Comparison of ENCODE assay signal across 23 mouse cellular contexts in the genomic region with DNA sequence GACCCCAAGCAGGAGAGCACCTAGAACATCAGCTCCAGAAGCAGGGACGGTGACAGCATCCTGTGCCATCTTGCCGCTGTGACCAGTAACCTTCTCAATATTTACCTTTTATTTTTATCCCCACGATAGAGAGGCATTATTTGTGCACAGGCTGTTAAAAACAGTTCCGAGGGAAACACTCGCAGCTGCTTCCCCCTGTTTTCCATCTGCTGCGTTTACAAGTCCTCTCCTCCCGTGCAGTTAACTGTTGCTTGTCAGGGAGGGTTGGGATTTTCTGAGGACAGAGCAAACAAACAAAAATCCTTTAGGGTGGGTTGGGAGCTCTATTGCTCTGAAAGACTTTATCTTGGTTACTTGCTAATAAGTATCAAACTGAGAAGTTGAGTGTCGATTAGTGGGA.
DNase-seq lines count a peak whose midpoint lies in the region; ATAC-seq and TF ChIP-seq lines count a peak whose summit lies in the region.
"Had no signal": no experiment of that assay in that cellular context is flagged by ENCODE, and none has a peak within 500 bp of the region (broad histone marks: within the 10 kb centered on the region; RNA-seq: fewer than 3 reads in every experiment).

No protein-coding gene starts in this region.

- H3K4me2 ChIP-seq in embryonic facial prominence, embryonic 14.5 days (ENCODE audit: low read depth, low read length): no peak overlapping the region
- H3K4me2 ChIP-seq in limb, embryonic 11.5 days (ENCODE audit: low read depth, severe bottlenecking): peak overlapping the region; percentile 10; the same call in 1 of the 2 replicates
- H3K4me2 ChIP-seq in limb, embryonic 13.5 days (replicated peaks): peak overlapping the region; percentile 40
- H3K4me2 ChIP-seq: embryonic facial prominence, embryonic 12.5 days; hindbrain, embryonic 14.5 days; liver, embryonic 11.5 days; lung, embryonic 14.5 days; midbrain, embryonic 15.5 days had no signal

- peaks cover 5% of the 10 kb centered on the region; the same call in 1 of the 2 replicates for H3K4me1 ChIP-seq in embryonic facial prominence, embryonic 14.5 days (ENCODE audit: control insufficient read depth, insufficient read depth, low read length)
- peaks cover 9% of the 10 kb centered on the region for H3K4me1 ChIP-seq in embryonic facial prominence, embryonic 10.5 days
- 0 out of 2 replicates have a peak, but pooled peaks cover 5% of the 10 kb centered on the region for H3K4me1 ChIP-seq in limb, embryonic 11.5 days (ENCODE audit: control insufficient read depth, insufficient read depth, low read length)
- H3K4me1 ChIP-seq in limb, embryonic 10.5 days: peaks cover 13% of the 10 kb centered on the region
- H3K4me1 ChIP-seq in limb, embryonic 13.5 days: peaks cover 14% of the 10 kb centered on the region
- H3K4me1 ChIP-seq: embryonic facial prominence, embryonic 12.5 days; heart, embryonic 10.5 days had no signal

- ATAC-seq in embryonic facial prominence, embryonic 14.5 days (ENCODE audit: low read depth): no peak
- ATAC-seq in limb, embryonic 11.5 days (ENCODE audit: insufficient number of reproducible peaks, low FRiP score, low TSS enrichment, low read depth): no peak
- ATAC-seq in limb, embryonic 13.5 days (ENCODE audit: low FRiP score, low read depth): no peak
- ATAC-seq: midbrain, embryonic 15.5 days had no signal

- no peak overlapping the region for H3K9ac ChIP-seq in embryonic facial prominence, embryonic 14.5 days (ENCODE audit: low read depth, low read length)
- H3K9ac ChIP-seq in limb, embryonic 11.5 days (ENCODE audit: low read length): no peak overlapping the region
- 0 out of 2 replicates have a peak overlapping the region, but pooled peaks have one; percentile 21 for H3K9ac ChIP-seq in limb, embryonic 13.5 days
- H3K9ac ChIP-seq: embryonic facial prominence, embryonic 12.5 days; hindbrain, embryonic 14.5 days; lung, embryonic 14.5 days; midbrain, embryonic 15.5 days had no signal

- H3K36me3 ChIP-seq in embryonic facial prominence, embryonic 14.5 days (ENCODE audit: control insufficient read depth, insufficient read depth, low read length): no peaks in the 10 kb centered on the region
- no peaks in the 10 kb centered on the region for H3K36me3 ChIP-seq in embryonic facial prominence, embryonic 10.5 days (replicated peaks)
- H3K36me3 ChIP-seq in limb, embryonic 11.5 days (ENCODE audit: control insufficient read depth, insufficient read depth, low read length): no peaks in the 10 kb centered on the region
- no peaks in the 10 kb centered on the region for H3K36me3 ChIP-seq in limb, embryonic 10.5 days
- H3K36me3 ChIP-seq in limb, embryonic 13.5 days: no peaks in the 10 kb centered on the region
- H3K36me3 ChIP-seq: embryonic facial prominence, embryonic 12.5 days; heart, embryonic 10.5 days; midbrain, embryonic 15.5 days had no signal

- no peak overlapping the region for H3K4me3 ChIP-seq in embryonic facial prominence, embryonic 14.5 days (ENCODE audit: low read depth, low read length)
- H3K4me3 ChIP-seq in embryonic facial prominence, embryonic 10.5 days: no peak overlapping the region
- no peak overlapping the region for H3K4me3 ChIP-seq in limb, embryonic 11.5 days (ENCODE audit: low read depth, low read length)
- H3K4me3 ChIP-seq in limb, embryonic 10.5 days: no peak overlapping the region
- peak overlapping the region; percentile 30 for H3K4me3 ChIP-seq in layer of hippocampus, adult 2 months
- H3K4me3 ChIP-seq in limb, embryonic 13.5 days: no peak overlapping the region
- H3K4me3 ChIP-seq: embryonic facial prominence, embryonic 12.5 days; heart, embryonic 10.5 days; midbrain, embryonic 15.5 days had no signal

- no peaks in the 10 kb centered on the region for H3K9me3 ChIP-seq in embryonic facial prominence, embryonic 14.5 days (ENCODE audit: control insufficient read depth, low read length)
- no peaks in the 10 kb centered on the region for H3K9me3 ChIP-seq in embryonic facial prominence, embryonic 10.5 days
- H3K9me3 ChIP-seq in limb, embryonic 11.5 days (ENCODE audit: control insufficient read depth, low read length): no peaks in the 10 kb centered on the region
- H3K9me3 ChIP-seq in limb, embryonic 10.5 days (replicated peaks): no peaks in the 10 kb centered on the region
- H3K9me3 ChIP-seq in limb, embryonic 13.5 days: no peaks in the 10 kb centered on the region
- H3K9me3 ChIP-seq: embryonic facial prominence, embryonic 12.5 days; heart, embryonic 10.5 days; midbrain, embryonic 15.5 days had no signal

- H3K27me3 ChIP-seq in embryonic facial prominence, embryonic 14.5 days (replicated peaks; ENCODE audit: control insufficient read depth, insufficient read depth, low read length): no peaks in the 10 kb centered on the region
- H3K27me3 ChIP-seq in embryonic facial prominence, embryonic 10.5 days (replicated peaks; ENCODE audit: low read depth, poor library complexity, severe bottlenecking): no peaks in the 10 kb centered on the region
- H3K27me3 ChIP-seq in limb, embryonic 11.5 days (ENCODE audit: control insufficient read depth, insufficient read depth, low read length): no peaks in the 10 kb centered on the region
- no peaks in the 10 kb centered on the region for H3K27me3 ChIP-seq in limb, embryonic 10.5 days (ENCODE audit: low read depth, poor library complexity, severe bottlenecking)
- H3K27me3 ChIP-seq in limb, embryonic 13.5 days: no peaks in the 10 kb centered on the region
- H3K27me3 ChIP-seq: embryonic facial prominence, embryonic 12.5 days; midbrain, embryonic 15.5 days had no signal

- 38% methylated on average over 8 of the region's 8 CpGs for WGBS in embryonic facial prominence, embryonic 14.5 days
- 50% methylated on average over 8 of the region's 8 CpGs for WGBS in embryonic facial prominence, embryonic 10.5 days
- 28% methylated on average over 8 of the region's 8 CpGs for WGBS in limb, embryonic 11.5 days
- 45% methylated on average over 8 of the region's 8 CpGs for WGBS in limb, embryonic 10.5 days
- 16% methylated on average over 8 of the region's 8 CpGs for WGBS in limb, embryonic 13.5 days

- no peak for TF ChIP-seq CTCF in layer of hippocampus, adult 2 months (conservative IDR thresholded peaks at IDR 0.05)

- peak; percentile 8 for DNase-seq in embryonic facial prominence, embryonic 14.5 days (ENCODE audit: low spot score)
- DNase-seq in embryonic facial prominence, embryonic 10.5 days (ENCODE audit: low spot score): no peak
- DNase-seq in limb, embryonic 11.5 days (ENCODE audit: low spot score): no peak
- no peak for DNase-seq in limb, embryonic 10.5 days (ENCODE audit: low spot score)
- DNase-seq in layer of hippocampus, adult 2 months (ENCODE audit: low spot score in 2 of 2): peak; percentile 32 to 51
- no peak for DNase-seq in spleen, postnatal 10 days (ENCODE audit: low spot score in 2 of 2)
- DNase-seq in embryo, embryonic 10.5 days (ENCODE audit: low spot score): no peak
- DNase-seq: cerebellum, adult 11 months; cerebellum, postnatal 14 days; gastrocnemius, postnatal 36 days; heart, postnatal 14 days; kidney, adult 8-10 months; kidney, postnatal 36 days; lung, postnatal 4 days; right cerebral cortex, postnatal 25 days; thymus, postnatal 36 days had no signal

- H3K27ac ChIP-seq in embryonic facial prominence, embryonic 14.5 days (replicated peaks; ENCODE audit: low read depth, low read length): no peak overlapping the region
- H3K27ac ChIP-seq in embryonic facial prominence, embryonic 10.5 days (replicated peaks): no peak overlapping the region
- H3K27ac ChIP-seq in limb, embryonic 11.5 days (replicated peaks; ENCODE audit: low read depth, low read length): no peak overlapping the region
- H3K27ac ChIP-seq in limb, embryonic 10.5 days: no peak overlapping the region
- no peak overlapping the region for H3K27ac ChIP-seq in layer of hippocampus, adult 2 months
- H3K27ac ChIP-seq in limb, embryonic 13.5 days: no peak overlapping the region
- H3K27ac ChIP-seq: embryonic facial prominence, embryonic 12.5 days; heart, embryonic 10.5 days; hindbrain, embryonic 14.5 days; midbrain, embryonic 15.5 days had no signal

Comparison
In these comparisons a context has a peak if more than half of its experiments do, and no peak if none do; other contexts are left out.
1. DNase-seq: peak in embryonic facial prominence, embryonic 14.5 days (single experiment) and layer of hippocampus, adult 2 months (2 of 2); none in embryonic facial prominence, embryonic 10.5 days (single experiment), limb, embryonic 11.5 days (single experiment), limb, embryonic 10.5 days (single experiment), spleen, postnatal 10 days (0 of 2) and embryo, embryonic 10.5 days (single experiment).